Mouse (Mus musculus) bone marrow macrophage, adult 2 months (primary cell): ENCODE data around the gene Cd19. TPM values are rescaled to one million over a fixed set of nuclear protein-coding genes. Genes with fewer than 3 reads are reported as not detected.

ENCODE experiments used
- H3K27ac ChIP-seq: 2 replicates; pipeline ENCODE4 v1.5.1; 2012; ENCODE audit warnings: low read depth, low read length; ENCODE audit not compliant: insufficient read depth
- H3K4me1 ChIP-seq: 2 replicates; pipeline ENCODE4 v1.6.1; 2012; ENCODE audit warnings: low read length; ENCODE audit not compliant: control insufficient read depth, insufficient read depth
- H3K4me3 ChIP-seq: 2 replicates; pipeline ENCODE4 v1.5.1; 2012; ENCODE audit warnings: mild to moderate bottlenecking, low read length, moderate library complexity; ENCODE audit not compliant: insufficient read depth
- CTCF ChIP-seq: IDR thresholded peaks from 2 replicates; pipeline ENCODE4 v1.5.1; 2012; ENCODE audit warnings: low read depth, mild to moderate bottlenecking, low read length, moderate library complexity
- POLR2A ChIP-seq: IDR thresholded peaks from 2 replicates; pipeline ENCODE4 v1.6.1; 2012; ENCODE audit warnings: mild to moderate bottlenecking, low read depth, low read length, borderline replicate concordance
- polyA plus RNA-seq: library from polyadenylated mRNA; stranded (reverse); fragments of >200 nt; gene quantifications from 2 replicates; pipeline ENCODE4 v1.2.4, GENCODE M21; 2012; ENCODE audit not compliant: missing spikeins, insufficient read depth, insufficient read length

Cd19 gene
- polyA plus RNA-seq = not detected in 2 replicates

- H3K4me1 ChIP-seq = peaks cover 3% of the 10 kb centered on the region; the same call in 1 of the 2 replicates
- no peak within 1 kb of the TSS for H3K27ac ChIP-seq
- TF ChIP-seq CTCF (no peak), POLR2A (no peak)
These were observed at the start of gene Cd19 for GRCm38 (mm10) chr7:126414725-126415124. Gene Cd19 (minus strand): TSS chr7:126414889.

DNA sequence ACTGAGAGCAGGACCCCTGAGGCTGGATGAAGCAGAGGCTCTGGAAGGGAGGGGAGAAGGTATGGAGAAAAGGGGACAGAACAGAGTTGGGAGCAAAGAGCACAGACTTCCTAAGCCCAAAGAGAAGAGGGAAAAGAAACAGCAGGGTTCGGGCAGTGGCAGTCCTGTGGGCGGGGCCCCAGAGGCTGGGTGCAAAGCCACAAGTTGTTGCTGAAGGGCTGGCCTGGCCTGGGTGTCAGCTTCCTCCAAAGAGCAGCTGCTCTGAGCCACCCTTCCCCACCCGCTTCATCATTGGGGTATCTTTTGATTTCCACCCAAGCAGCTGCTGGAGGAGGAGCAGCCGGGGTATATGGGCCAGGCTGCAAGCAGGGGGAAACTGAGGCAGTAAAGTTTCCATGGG is 49.4 kb upstream of the Cd19 start:
- Histone ChIP-seq H3K4me1 (peaks cover 7% of the 10 kb centered on the region), H3K4me3 (no peak overlapping the region), H3K27ac (no peak overlapping the region)
- TF ChIP-seq POLR2A = no peak

More at GRCm38 (mm10) chr7:126414725-126415124, at the start of gene Cd19:
- H3K4me3 ChIP-seq = no peak within 1 kb of the TSS

- TF ChIP-seq POLR2A (no peak), CTCF (no peak)
- Histone ChIP-seq H3K27ac (no peak overlapping the region), H3K4me1 (peaks cover 7% of the 10 kb centered on the region), H3K4me3 (no peak overlapping the region)
These were observed 48.9 kb upstream of the Cd19 start for GRCm38 (mm10) chr7:126463547-126463946.

DNA sequence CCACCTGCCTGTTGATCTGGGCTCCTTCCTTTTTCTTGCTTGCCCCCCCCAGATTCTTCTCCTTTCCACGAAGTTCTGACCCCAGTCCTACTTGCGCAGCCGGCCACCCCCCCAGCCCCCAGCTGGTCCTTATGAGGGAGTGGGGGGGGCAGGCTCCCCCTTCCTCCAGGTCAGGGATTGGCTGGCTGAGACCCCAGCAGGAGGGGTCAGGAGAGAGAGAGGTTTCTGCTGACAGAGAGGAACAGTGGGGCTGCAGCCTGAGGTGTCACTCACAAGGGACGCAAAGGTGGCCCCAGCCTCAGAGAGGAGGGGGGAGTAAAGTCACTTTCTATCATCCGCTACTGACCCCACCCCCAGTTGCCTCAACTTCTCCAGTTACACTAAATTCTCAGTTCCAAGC is 48.3 kb upstream of the Cd19 start, which contains the start of gene Atp2a1:
Gene Atp2a1, minus strand, starts transcription at position 105 of the 400 bp plus-strand sequence.
- Histone ChIP-seq H3K4me3 (no peak within 1 kb of the TSS), H3K27ac (no peak within 1 kb of the TSS), H3K4me1 (peaks cover 7% of the 10 kb centered on the region)
- TF ChIP-seq CTCF (no peak), POLR2A (no peak)

DNA sequence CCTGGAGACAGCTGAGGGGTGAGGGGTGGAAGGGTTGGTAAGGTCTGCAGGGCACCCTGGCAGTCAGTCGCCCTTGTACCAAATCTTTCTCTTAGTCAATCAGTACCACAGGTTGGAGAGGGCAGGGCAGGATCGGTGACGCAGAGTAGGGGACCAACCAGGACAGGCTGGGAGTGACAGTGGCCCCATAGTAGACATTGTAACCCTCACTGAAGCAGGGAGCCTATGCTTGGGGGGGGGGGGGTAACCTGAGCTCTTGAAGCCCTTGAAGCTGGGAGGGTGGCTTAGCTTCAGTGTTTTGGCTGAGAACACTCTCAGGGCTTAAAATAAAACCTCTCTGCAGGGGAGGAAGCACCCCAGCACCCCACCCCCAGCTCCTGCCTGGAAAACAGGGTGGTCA is 46.9 kb upstream of the Cd19 start:
- Histone ChIP-seq H3K4me3 (no peak overlapping the region), H3K4me1 (peaks cover 7% of the 10 kb centered on the region), H3K27ac (no peak overlapping the region)
- no peak for TF ChIP-seq POLR2A

DNA sequence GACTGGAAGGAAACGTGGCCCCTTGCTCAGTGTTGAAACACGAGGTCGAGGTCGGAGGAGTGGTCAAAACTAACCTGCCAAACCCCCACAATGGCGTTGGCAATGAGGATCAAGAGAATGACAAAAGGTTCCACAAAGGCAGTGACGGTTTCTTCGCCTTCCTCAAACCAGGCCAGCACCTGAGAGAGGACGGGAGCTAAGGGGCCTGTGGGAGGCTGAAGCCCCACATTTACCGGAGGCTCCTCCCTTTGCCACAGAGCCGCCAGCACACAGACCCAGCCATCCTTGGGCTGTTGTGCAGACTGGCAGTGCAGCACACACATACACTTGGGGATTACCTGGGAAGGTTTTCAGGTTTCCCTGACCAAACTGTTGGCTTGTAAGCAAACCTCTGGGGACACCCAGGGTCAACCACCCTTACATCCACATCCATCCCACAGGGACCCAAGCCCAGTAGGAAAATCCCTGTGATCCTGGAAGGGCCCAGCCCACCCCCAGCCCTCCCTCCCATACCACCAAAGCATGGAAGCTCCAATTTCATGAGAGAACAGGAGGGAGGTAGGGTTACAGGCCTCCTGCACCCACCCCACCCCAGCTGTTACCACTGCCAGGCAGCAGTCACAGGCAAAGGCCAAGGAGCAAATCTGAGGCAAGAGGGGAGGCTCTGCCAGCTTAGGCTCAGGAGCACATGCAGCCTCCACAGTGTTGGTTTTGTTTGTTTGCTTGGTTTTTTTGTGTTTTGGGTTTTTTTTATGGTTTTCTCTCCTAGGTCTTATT is 46.1 kb upstream of the Cd19 start:
- TF ChIP-seq CTCF (no peak), POLR2A (no peak)
- Histone ChIP-seq H3K4me3 (no peak overlapping the region), H3K4me1 (peaks cover 7% of the 10 kb centered on the region), H3K27ac (no peak overlapping the region)

DNA sequence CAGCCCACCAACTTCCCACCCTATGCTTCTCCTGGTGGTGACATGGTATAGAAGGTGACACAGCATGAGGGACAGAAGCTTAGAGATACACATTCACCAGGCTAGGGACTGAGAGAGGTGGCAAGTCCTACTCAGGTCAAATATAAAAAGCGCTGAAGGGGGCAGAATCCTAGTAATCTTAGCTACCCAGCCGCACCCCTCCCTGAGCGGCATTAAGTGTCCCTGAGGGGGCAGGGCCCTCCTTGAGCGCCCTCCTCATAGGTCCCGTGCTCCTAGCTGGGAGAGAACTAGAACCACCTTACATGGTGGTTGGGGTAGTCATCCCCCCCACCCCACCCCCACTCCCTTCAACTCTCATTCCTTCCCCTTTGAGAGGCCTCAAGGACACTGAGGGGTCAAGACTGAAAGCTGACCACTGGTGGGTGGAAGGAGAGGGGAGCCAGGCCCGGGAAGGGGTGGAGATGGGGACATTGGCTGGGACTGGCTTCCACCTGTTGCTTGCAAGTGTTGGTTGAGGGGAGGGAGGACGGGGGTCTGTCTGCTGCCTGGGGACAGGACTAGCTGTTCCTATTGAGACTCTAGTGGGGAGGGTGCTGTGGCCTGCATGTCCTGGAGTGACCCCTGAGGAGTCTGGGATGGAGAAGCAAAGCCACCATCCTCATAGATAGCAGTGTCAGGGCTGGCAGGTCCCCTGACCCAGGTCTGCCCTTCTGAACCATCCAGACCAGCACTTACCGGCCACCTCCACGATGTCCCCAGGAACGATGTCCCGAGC is 44.3 kb upstream of the Cd19 start:
- TF ChIP-seq CTCF (no peak), POLR2A (no peak)
- Histone ChIP-seq H3K4me1 (0 out of 2 replicates have a peak, but pooled peaks cover 2% of the 10 kb centered on the region), H3K4me3 (no peak overlapping the region), H3K27ac (no peak overlapping the region)

DNA sequence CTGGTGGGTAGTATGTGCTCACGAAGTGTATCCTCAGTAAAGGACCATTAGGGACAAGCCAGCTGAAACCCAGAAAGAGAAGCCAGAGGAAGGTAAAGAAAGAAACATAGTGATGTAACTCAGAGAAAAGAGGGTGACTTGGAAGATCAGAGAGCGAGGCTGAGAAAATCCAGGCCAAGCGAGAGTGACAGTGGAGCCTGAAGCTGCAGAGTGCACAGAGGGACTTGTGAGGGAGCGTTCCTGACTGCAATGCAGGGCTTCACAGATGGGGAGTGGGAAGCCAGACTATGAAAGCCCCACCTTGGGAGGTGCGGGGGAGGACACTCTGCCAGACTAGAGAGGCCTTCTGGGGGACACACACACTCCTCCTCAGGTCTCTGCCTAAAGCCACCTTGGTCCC is 43.5 kb upstream of the Cd19 start:
- Histone ChIP-seq H3K4me3 (no peak overlapping the region), H3K4me1 (no peaks in the 10 kb centered on the region), H3K27ac (no peak overlapping the region)
- TF ChIP-seq POLR2A (no peak), CTCF (no peak)

GRCm38 (mm10) chr7:126456382-126457266 is 41.9 kb upstream of the Cd19 start:
- H3K4me3 ChIP-seq = no peak overlapping the region
- TF ChIP-seq CTCF = no peak
- H3K4me1 ChIP-seq = no peaks in the 10 kb centered on the region
- H3K27ac ChIP-seq = no peak overlapping the region

DNA sequence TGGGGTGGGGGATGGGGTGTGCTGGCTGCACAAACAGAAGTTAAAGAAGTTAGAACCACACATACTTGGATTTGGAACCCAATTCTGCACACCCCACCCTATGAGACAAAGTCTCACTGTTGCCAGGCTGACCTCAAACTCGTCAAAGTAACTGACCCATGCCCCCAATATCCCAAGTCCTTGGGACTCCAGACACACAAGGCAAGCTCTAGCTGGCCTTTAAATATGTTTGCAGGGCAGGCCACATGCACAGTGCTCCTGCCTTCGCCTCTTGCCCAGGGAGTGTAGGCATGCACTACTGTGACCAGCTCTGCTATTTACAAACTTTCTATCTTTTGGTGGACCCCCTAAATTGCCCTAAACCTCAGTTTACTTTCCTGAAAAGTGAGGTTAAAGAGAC is 40.6 kb upstream of the Cd19 start:
- TF ChIP-seq CTCF = no peak
- TF ChIP-seq POLR2A = no peak
- Histone ChIP-seq H3K27ac (no peak overlapping the region), H3K4me3 (no peak overlapping the region), H3K4me1 (no peaks in the 10 kb centered on the region)
